Mouse (Mus musculus) midbrain, embryonic 15.5 days (tissue): ENCODE data around the gene Ube2e2. TPM values are rescaled to one million over a fixed set of nuclear protein-coding genes. Genes with fewer than 3 reads are reported as not detected.
A peak's percentile ranks its signal among the peaks of the same experiment; 100 is the strongest.

ENCODE experiments used
- ATAC-seq: fragments of 200-750 bp; cut with Nextera tagmentation; replicated peaks from 2 replicates; pipeline ENCODE4 v1.8.0; 2017; ENCODE audit warnings: moderate TSS enrichment
- H3K27ac ChIP-seq: fragments of 300-500 bp; sonication (generic); 2 replicates; pipeline ENCODE4 v1.5.1; 2015; ENCODE audit warnings: mild to moderate bottlenecking, inconsistent platforms
- H3K27me3 ChIP-seq: fragments of 300-500 bp; sonication (generic); replicated peaks from 2 replicates; pipeline ENCODE4 v1.6.1; 2015; ENCODE audit warnings: inconsistent platforms
- H3K36me3 ChIP-seq: fragments of 300-500 bp; sonication (generic); replicated peaks from 2 replicates; pipeline ENCODE4 v1.6.1; 2015; ENCODE audit warnings: inconsistent platforms
- H3K4me1 ChIP-seq: fragments of 300-500 bp; sonication (generic); 2 replicates; pipeline ENCODE4 v1.6.1; 2015; ENCODE audit warnings: inconsistent platforms
- H3K4me2 ChIP-seq: fragments of 300-500 bp; sonication (generic); 2 replicates; pipeline ENCODE4 v1.6.1; 2015; ENCODE audit warnings: inconsistent platforms, mild to moderate bottlenecking, moderate library complexity
- H3K4me3 ChIP-seq: fragments of 300-500 bp; sonication (generic); 2 replicates; pipeline ENCODE4 v1.5.1; 2015; ENCODE audit warnings: mild to moderate bottlenecking, inconsistent platforms
- H3K9ac ChIP-seq: fragments of 300-500 bp; sonication (generic); 2 replicates; pipeline ENCODE4 v1.6.1; 2015; ENCODE audit warnings: mild to moderate bottlenecking, inconsistent platforms
- H3K9me3 ChIP-seq: fragments of 300-500 bp; sonication (generic); 2 replicates; pipeline ENCODE4 v1.6.1; 2016; ENCODE audit warnings: inconsistent platforms
- WGBS: fragments of 180-500 bp; shearing (Covaris S2); methylation state at CpG from one replicate; pipeline ENCODE4 v1.1.7; 2015; ENCODE audit warnings: mixed read lengths; 5-methylcytosine and 5-hydroxymethylcytosine counted together
- polyA plus RNA-seq: library from polyadenylated mRNA; unstranded; fragments of >200 nt; fragmentation: Nextera tagmentation; extraction: Ambion mirVana; gene quantifications from 2 replicates; pipeline ENCODE4 v1.2.1, GENCODE M21; 2015

The Ube2e2 gene
- polyA plus RNA-seq, 1 experiment from 2014 or later: 153 TPM

DNA sequence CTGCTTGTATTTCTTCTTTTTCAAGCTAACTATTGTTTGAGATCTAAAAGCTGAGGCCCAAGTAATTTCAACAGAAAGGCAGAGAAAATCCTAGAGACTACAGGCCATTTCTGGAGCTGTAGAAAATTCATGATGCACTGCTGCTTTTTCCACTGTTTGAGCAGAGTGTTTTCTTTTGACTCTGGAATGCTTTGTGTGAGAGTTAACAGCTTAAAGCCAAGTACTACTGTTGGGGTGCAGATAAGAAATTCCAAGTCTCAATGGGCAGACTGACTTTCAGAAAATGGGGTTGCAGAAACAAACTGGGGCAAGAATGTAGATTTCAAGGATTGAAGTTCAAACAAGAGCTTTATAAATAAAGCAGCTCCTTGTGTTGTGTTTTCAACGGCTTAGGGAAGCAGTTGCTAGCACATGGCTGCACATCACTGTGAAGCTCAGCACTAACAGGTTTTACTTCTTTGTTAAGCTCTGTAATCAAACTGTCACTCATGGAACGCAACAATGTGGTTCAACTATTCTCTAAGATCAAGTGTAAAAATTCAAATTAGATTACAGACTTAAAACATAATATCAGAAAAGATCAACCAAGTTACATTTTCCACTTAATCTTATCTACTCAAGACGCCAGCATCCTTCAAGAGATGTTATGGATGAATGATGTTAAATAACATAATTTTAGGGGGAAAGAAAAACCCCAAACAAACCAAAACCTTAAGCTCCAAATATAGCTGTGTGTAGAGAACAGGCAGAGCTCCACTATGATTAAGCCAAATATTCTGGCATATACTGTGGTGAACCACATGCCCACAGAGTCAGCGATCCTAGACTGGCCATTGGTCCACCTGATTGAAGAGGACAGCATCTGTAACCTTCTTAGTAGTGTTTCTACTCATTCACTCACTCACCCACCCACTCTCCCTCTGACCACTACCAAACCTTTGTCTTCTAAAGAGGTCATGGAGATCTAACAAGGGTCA, 236.0 kb downstream of the Ube2e2 start:
- Histone ChIP-seq H3K9me3 (no peaks in the 10 kb centered on the region; the same call in 1 of the 2 replicates), H3K4me1 (no peaks in the 10 kb centered on the region), H3K27me3 (no peaks in the 10 kb centered on the region), H3K27ac (no peak overlapping the region), H3K36me3 (no peaks in the 10 kb centered on the region), H3K4me3 (no peak overlapping the region), H3K4me2 (no peak overlapping the region), H3K9ac (no peak overlapping the region)
- no peak for ATAC-seq
- WGBS: 46% methylated on average over 4 of the region's 4 CpGs

DNA sequence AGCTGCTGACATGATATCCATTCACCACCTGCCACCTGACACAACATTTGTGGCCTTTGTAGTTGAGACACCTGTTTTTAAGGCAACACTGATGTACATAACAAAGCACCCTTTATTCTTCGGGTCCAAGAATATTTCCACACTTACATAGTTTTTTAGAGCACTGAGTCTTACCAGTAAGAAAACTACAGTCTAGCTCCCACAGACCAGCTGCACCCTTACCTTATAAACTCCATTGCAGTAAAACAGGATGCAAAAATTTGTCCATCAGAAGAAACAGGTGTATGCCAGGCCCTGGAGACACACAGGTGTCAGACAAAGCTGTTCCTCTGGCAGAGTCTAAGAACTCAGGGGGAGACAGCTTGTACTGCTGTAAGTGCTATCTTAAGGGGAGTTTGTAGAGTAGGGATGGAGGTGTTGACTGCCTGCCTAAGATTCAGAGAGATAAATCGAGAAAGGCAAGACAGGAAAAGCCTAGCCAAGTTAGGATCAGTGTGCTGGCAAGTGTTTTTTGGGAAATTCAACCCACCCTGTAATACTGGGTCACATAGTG, 244.9 kb downstream of the Ube2e2 start:
- Histone ChIP-seq H3K27me3 (no peaks in the 10 kb centered on the region), H3K4me1 (no peaks in the 10 kb centered on the region), H3K4me3 (no peak overlapping the region), H3K4me2 (no peak overlapping the region), H3K9me3 (no peaks in the 10 kb centered on the region; the same call in 1 of the 2 replicates), H3K27ac (no peak overlapping the region), H3K36me3 (no peaks in the 10 kb centered on the region), H3K9ac (no peak overlapping the region)
- 86% methylated on average over 2 of the region's 2 CpGs for WGBS
- ATAC-seq: no peak

- Histone ChIP-seq H3K9ac (no peak overlapping the region), H3K4me1 (0 out of 2 replicates have a peak, but pooled peaks cover 4% of the 10 kb centered on the region), H3K4me3 (no peak overlapping the region), H3K27ac (no peak overlapping the region), H3K4me2 (no peak overlapping the region), H3K36me3 (no peaks in the 10 kb centered on the region), H3K27me3 (no peaks in the 10 kb centered on the region), H3K9me3 (no peaks in the 10 kb centered on the region)
- WGBS: 94% methylated on average over 4 of the region's 4 CpGs
- no peak for ATAC-seq
Measured at GRCm38 (mm10) chr14:18641656-18642055, 252.4 kb downstream of the Ube2e2 start.

DNA sequence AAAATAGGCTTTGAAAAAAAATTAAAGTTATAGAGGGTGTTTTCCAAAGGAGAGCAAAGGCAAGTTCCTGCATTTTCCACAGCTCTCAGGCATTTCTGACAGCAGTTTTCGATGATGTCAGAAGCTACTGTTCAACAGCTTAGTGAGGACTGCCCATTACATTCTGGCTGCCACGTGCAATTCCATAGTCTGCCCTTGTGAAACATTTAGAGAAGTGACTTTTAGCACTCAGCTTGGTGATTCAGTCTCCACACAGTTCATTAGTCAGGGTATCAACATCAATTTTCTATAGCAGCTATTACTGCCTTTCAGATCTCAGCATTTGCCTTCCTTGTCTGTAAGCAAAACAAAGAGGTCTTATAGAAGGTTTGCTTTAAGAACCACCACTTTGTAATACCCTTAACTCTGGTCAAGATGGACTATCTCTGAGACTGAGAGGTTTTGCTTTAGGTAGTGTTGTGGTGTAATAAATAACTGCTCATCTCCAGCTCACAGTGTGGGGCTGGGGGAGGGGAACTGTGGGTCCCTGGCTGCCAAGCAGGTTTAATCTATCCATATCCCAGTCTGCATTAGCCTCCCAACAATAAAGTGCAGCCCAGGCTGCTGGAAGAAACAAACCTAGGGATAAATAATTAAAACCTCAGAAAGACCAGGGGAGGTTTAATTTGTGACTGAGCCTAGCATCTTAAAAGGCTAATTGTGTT, 255.2 kb downstream of the Ube2e2 start:
- Histone ChIP-seq H3K27ac (no peak overlapping the region), H3K9me3 (no peaks in the 10 kb centered on the region), H3K4me1 (0 out of 2 replicates have a peak, but pooled peaks cover 4% of the 10 kb centered on the region), H3K27me3 (no peaks in the 10 kb centered on the region), H3K36me3 (no peaks in the 10 kb centered on the region), H3K9ac (no peak overlapping the region), H3K4me3 (no peak overlapping the region), H3K4me2 (no peak overlapping the region)
- 72% methylated on average over 2 of the region's 2 CpGs for WGBS
- ATAC-seq: peak; percentile 59

DNA sequence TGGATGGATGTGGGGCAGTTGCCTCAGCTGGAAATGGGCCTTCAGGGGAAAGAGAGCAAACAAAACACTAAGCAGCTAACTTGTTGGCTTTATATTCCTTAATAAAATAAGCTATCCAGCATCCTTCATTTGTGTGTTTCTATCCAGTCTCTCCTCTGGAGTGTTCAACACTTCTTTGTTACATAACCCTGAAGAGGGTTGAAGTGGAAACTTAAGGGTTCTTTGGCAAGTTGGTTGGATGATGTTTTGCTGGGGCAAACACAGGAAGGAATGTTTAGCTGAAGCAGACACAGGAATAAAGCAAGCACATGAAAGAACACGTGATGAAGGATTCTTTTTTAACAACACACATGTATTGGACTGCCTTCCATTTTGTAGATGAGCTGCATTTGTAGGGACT, 256.3 kb downstream of the Ube2e2 start:
- no peaks in the 10 kb centered on the region for H3K27me3 ChIP-seq
- no peaks in the 10 kb centered on the region for H3K9me3 ChIP-seq
- no peak overlapping the region for H3K9ac ChIP-seq
- H3K4me1 ChIP-seq: 0 out of 2 replicates have a peak, but pooled peaks cover 4% of the 10 kb centered on the region
- H3K36me3 ChIP-seq: no peaks in the 10 kb centered on the region
- no peak overlapping the region for H3K4me3 ChIP-seq
- H3K4me2 ChIP-seq: no peak overlapping the region
- 93% methylated on average over 1 of the region's 1 CpGs for WGBS
- no peak overlapping the region for H3K27ac ChIP-seq
- no peak for ATAC-seq

- Histone ChIP-seq H3K9ac (no peak overlapping the region), H3K4me3 (no peak overlapping the region), H3K36me3 (no peaks in the 10 kb centered on the region), H3K9me3 (no peaks in the 10 kb centered on the region), H3K27me3 (no peaks in the 10 kb centered on the region), H3K27ac (no peak overlapping the region), H3K4me1 (no peaks in the 10 kb centered on the region), H3K4me2 (no peak overlapping the region)
- ATAC-seq: no peak
- 70% methylated on average over 1 of the region's 1 CpGs for WGBS
Measured at GRCm38 (mm10) chr14:18628170-18628569, 265.9 kb downstream of the Ube2e2 start.

GRCm38 (mm10) chr14:18618603-18619002, 275.5 kb downstream of the Ube2e2 start:
- H3K9me3 ChIP-seq: no peaks in the 10 kb centered on the region
- no peaks in the 10 kb centered on the region for H3K27me3 ChIP-seq
- H3K36me3 ChIP-seq: no peaks in the 10 kb centered on the region
- H3K4me3 ChIP-seq: no peak overlapping the region
- no peak for ATAC-seq
- no peak overlapping the region for H3K9ac ChIP-seq
- H3K27ac ChIP-seq: no peak overlapping the region
- H3K4me2 ChIP-seq: no peak overlapping the region
- 70% methylated on average over 2 of the region's 2 CpGs for WGBS
- no peaks in the 10 kb centered on the region for H3K4me1 ChIP-seq

- no peaks in the 10 kb centered on the region for H3K4me1 ChIP-seq
- no peak overlapping the region for H3K4me3 ChIP-seq
- H3K9ac ChIP-seq: no peak overlapping the region
- no peak overlapping the region for H3K27ac ChIP-seq
- ATAC-seq: no peak
- H3K36me3 ChIP-seq: no peaks in the 10 kb centered on the region
- no peaks in the 10 kb centered on the region for H3K27me3 ChIP-seq
- no peaks in the 10 kb centered on the region for H3K9me3 ChIP-seq
- H3K4me2 ChIP-seq: no peak overlapping the region
- 92% methylated on average over 1 of the region's 1 CpGs for WGBS
Measured at GRCm38 (mm10) chr14:18601927-18602326, 292.1 kb downstream of the Ube2e2 start.

- Histone ChIP-seq H3K9ac (no peak overlapping the region), H3K4me1 (no peaks in the 10 kb centered on the region), H3K27ac (no peak overlapping the region), H3K36me3 (no peaks in the 10 kb centered on the region), H3K4me3 (no peak overlapping the region), H3K4me2 (no peak overlapping the region), H3K9me3 (no peaks in the 10 kb centered on the region), H3K27me3 (no peaks in the 10 kb centered on the region)
- WGBS: 77% methylated on average over 4 of the region's 4 CpGs
- ATAC-seq: no peak; the same call in 1 of the 2 replicates
Measured at GRCm38 (mm10) chr14:18586239-18587034, 307.6 kb downstream of the Ube2e2 start.

DNA sequence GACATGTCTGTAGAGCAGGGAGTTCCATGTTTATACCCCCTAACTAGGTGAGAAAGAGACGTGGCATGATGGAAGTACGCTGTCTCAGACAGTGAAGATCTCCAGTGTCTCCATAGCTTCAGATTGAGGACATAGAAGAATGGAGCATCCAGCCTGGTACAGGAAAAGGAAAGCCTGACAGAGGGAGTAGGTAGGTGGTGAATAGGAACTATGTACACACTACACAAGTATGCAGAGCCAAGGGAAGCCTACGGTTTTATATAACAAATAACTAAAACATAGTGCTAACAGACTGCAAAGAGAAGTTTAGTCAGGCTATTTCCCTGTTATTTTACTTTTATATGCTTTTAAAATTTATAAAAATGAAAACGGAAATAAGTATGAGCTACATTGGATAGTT, 312.3 kb downstream of the Ube2e2 start:
- no peak for ATAC-seq
- Histone ChIP-seq H3K36me3 (no peaks in the 10 kb centered on the region), H3K9ac (no peak overlapping the region), H3K9me3 (no peaks in the 10 kb centered on the region), H3K4me1 (no peaks in the 10 kb centered on the region), H3K4me2 (no peak overlapping the region), H3K27me3 (no peaks in the 10 kb centered on the region), H3K27ac (no peak overlapping the region), H3K4me3 (no peak overlapping the region)
- WGBS: 89% methylated on average over 4 of the region's 4 CpGs

- 83% methylated on average over 1 of the region's 2 CpGs for WGBS
- Histone ChIP-seq H3K27ac (no peak overlapping the region), H3K4me2 (no peak overlapping the region), H3K27me3 (no peaks in the 10 kb centered on the region), H3K9me3 (no peaks in the 10 kb centered on the region), H3K4me1 (no peaks in the 10 kb centered on the region), H3K4me3 (no peak overlapping the region), H3K9ac (no peak overlapping the region), H3K36me3 (no peaks in the 10 kb centered on the region)
- no peak for ATAC-seq
Measured at GRCm38 (mm10) chr14:18574756-18575155, 319.3 kb downstream of the Ube2e2 start.
